Mouse (Mus musculus): ENCODE data around the gene Gm8298. TPM values are rescaled to one million over a fixed set of nuclear protein-coding genes. Genes with fewer than 3 reads are reported as not detected.
"Not testable (repeated sequence)": the region's sequence is repeated elsewhere in the genome, so short reads cannot be mapped to it uniquely, and the experiment has no call there.

Gm8298 gene
- polyA plus RNA-seq (2015; fragmentation: Nextera tagmentation; extraction: Ambion mirVana): not detected in 2 replicates

- Histone ChIP-seq H3K4me3 (replicated peaks) (no peak within 1 kb of the TSS), H3K4me1 (no peaks in the 10 kb centered on the region), H3K4me2 (no peak within 1 kb of the TSS), H3K9ac (no peak within 1 kb of the TSS), H3K36me3 (no peaks in the 10 kb centered on the region), H3K27me3 (replicated peaks) (no peaks in the 10 kb centered on the region), H3K9me3 (no peaks in the 10 kb centered on the region), H3K27ac (no peak within 1 kb of the TSS)
- WGBS: 94% methylated on average over 2 of the region's 2 CpGs
- no peak for ATAC-seq (ENCODE audit: insufficient read depth, low FRiP score, low read depth)
These were observed at the start of gene Gm8298 for GRCm38 (mm10) chr3:59860751-59861150. Gm8298 (plus strand) TSS chr3:59861051.

DNA sequence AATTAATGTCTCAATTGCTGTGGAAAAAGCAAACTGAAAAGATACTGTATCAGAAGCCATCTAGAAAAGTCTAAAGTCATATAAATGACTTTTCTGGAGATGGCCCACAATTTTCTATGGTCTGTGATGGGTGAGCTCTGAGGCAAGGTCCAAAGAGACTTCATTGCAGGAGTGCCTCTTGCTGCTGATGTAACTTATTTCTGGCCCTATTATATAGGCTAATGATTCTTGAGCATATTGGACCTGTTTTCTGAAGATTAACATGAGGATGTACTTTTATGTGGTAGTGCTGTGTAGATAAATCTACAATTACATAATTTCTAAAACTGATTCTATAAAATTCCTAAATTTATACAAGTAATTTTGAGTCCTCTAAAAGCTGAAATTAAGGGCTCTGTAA, 47.7 kb upstream of the Gm8298 start:
- H3K4me3 ChIP-seq (replicated peaks): no peak overlapping the region
- H3K9ac ChIP-seq: no peak overlapping the region
- no peaks in the 10 kb centered on the region for H3K27me3 ChIP-seq (replicated peaks)
- H3K4me1 ChIP-seq: no peaks in the 10 kb centered on the region
- ATAC-seq (ENCODE audit: insufficient read depth, low FRiP score, low read depth): no peak
- H3K27ac ChIP-seq: no peak overlapping the region
- H3K4me2 ChIP-seq: no peak overlapping the region
- no peaks in the 10 kb centered on the region for H3K36me3 ChIP-seq
- H3K9me3 ChIP-seq: no peaks in the 10 kb centered on the region

GRCm38 (mm10) chr3:59870765-59871164, 9.9 kb downstream of the Gm8298 start:
- no peak overlapping the region for H3K4me2 ChIP-seq
- H3K9me3 ChIP-seq: no peaks in the 10 kb centered on the region
- H3K36me3 ChIP-seq: no peaks in the 10 kb centered on the region
- H3K27me3 ChIP-seq (replicated peaks): no peaks in the 10 kb centered on the region
- H3K4me1 ChIP-seq: no peaks in the 10 kb centered on the region
- no peak overlapping the region for H3K27ac ChIP-seq
- no peak overlapping the region for H3K4me3 ChIP-seq (replicated peaks)
- no peak for ATAC-seq (ENCODE audit: insufficient read depth, low FRiP score, low read depth)
- 15% methylated on average over 2 of the region's 2 CpGs for WGBS
- no peak overlapping the region for H3K9ac ChIP-seq

DNA sequence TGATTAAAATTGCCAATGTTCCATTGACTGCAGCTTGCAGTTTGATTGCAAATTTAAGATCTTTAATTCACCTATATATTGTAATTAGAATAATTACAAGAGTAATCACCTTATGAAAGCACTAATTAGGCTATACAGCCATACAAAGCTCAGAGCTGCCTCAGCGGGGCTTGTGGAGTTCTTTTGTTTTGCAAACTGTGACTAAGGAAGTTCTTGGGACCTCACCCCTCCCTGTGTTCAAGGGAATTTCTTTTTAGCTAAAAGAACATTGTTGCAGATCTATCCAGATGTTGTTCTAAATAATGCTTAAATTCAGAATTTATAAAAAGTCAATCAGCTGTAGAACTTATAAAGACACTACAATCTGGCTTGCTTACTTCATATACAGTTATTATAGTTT, 16.8 kb downstream of the Gm8298 start:
- not testable (repeated sequence) for H3K4me2 ChIP-seq; H3K27me3 ChIP-seq (replicated peaks); H3K4me1 ChIP-seq; H3K9me3 ChIP-seq; H3K27ac ChIP-seq; H3K9ac ChIP-seq; H3K36me3 ChIP-seq; ATAC-seq (ENCODE audit: insufficient read depth, low FRiP score, low read depth); H3K4me3 ChIP-seq (replicated peaks)
- 62% methylated on average over 1 of the region's 1 CpGs for WGBS

- H3K4me1 ChIP-seq; H3K27me3 ChIP-seq (replicated peaks); H3K4me2 ChIP-seq; H3K4me3 ChIP-seq (replicated peaks); H3K27ac ChIP-seq; H3K36me3 ChIP-seq; H3K9ac ChIP-seq; H3K9me3 ChIP-seq; ATAC-seq (ENCODE audit: insufficient read depth, low FRiP score, low read depth): not testable (repeated sequence)
- WGBS: 79% methylated on average over 7 of the region's 7 CpGs
These were observed 19.1 kb downstream of the Gm8298 start for GRCm38 (mm10) chr3:59879801-59880554.

- WGBS: 68% methylated on average over 2 of the region's 2 CpGs
- H3K4me3 ChIP-seq (replicated peaks): no peak overlapping the region
- no peaks in the 10 kb centered on the region for H3K36me3 ChIP-seq
- H3K27ac ChIP-seq: no peak overlapping the region
- no peak for ATAC-seq (ENCODE audit: insufficient read depth, low FRiP score, low read depth)
- no peak overlapping the region for H3K9ac ChIP-seq
- H3K4me1 ChIP-seq: no peaks in the 10 kb centered on the region
- H3K27me3 ChIP-seq (replicated peaks): no peaks in the 10 kb centered on the region
- H3K4me2 ChIP-seq: no peak overlapping the region
- H3K9me3 ChIP-seq: no peaks in the 10 kb centered on the region
These were observed 32.4 kb downstream of the Gm8298 start for GRCm38 (mm10) chr3:59893276-59893675.

- no peaks in the 10 kb centered on the region for H3K9me3 ChIP-seq
- no peak within 1 kb of the TSS for H3K4me2 ChIP-seq
- WGBS: 90% methylated on average over 2 of the region's 2 CpGs
- ATAC-seq (ENCODE audit: insufficient read depth, low FRiP score, low read depth): no peak
- no peak within 1 kb of the TSS for H3K27ac ChIP-seq
- no peak within 1 kb of the TSS for H3K4me3 ChIP-seq (replicated peaks)
- H3K27me3 ChIP-seq (replicated peaks): no peaks in the 10 kb centered on the region
- no peaks in the 10 kb centered on the region for H3K36me3 ChIP-seq
- H3K9ac ChIP-seq: no peak within 1 kb of the TSS
- no peaks in the 10 kb centered on the region for H3K4me1 ChIP-seq
These were observed 64.1 kb downstream of the Gm8298 start, which contains the start of gene C130079G13Rik for GRCm38 (mm10) chr3:59924914-59925313. C130079G13Rik (plus strand) TSS chr3:59925214.

Other genes with a start within 250 kb of the Gm8298 start
- gene Gm5538, start 131.3 kb upstream of the Gm8298 start, polyA plus RNA-seq (2015; fragmentation: Nextera tagmentation; extraction: Ambion mirVana): not detected in 2 replicates
- not detected in 2 replicates for gene C130079G13Rik, start 64.2 kb downstream of the Gm8298 start, polyA plus RNA-seq (2015; fragmentation: Nextera tagmentation; extraction: Ambion mirVana)
- 0.30 and 0.35 TPM in 2 replicates for gene Aadacl2, start 145.7 kb downstream of the Gm8298 start, polyA plus RNA-seq (2015; fragmentation: Nextera tagmentation; extraction: Ambion mirVana)
- gene Aadac, start 164.7 kb downstream of the Gm8298 start, polyA plus RNA-seq (2015; fragmentation: Nextera tagmentation; extraction: Ambion mirVana): 49.1 and 51.1 TPM in 2 replicates
- gene Sucnr1, start 220.8 kb downstream of the Gm8298 start, polyA plus RNA-seq (2015; fragmentation: Nextera tagmentation; extraction: Ambion mirVana): 0.75 and 0.96 TPM in 2 replicates

Data from stomach, embryonic 15.5 days (tissue).